Mouse (Mus musculus) erythroblast, embryonic 14.5 days (primary cell): ENCODE results near the gene Pofut2. TPM values are rescaled to one million over a fixed set of nuclear protein-coding genes. Genes with fewer than 3 reads are reported as not detected.

Experiments
- H3K27me3 ChIP-seq: 2 replicates; pipeline ENCODE4 v1.6.1; 2012; ENCODE audit warnings: inconsistent platforms; ENCODE audit not compliant: control insufficient read depth
- H3K36me3 ChIP-seq: 2 replicates; pipeline ENCODE4 v1.6.1; 2012; ENCODE audit warnings: mild to moderate bottlenecking, inconsistent platforms; ENCODE audit not compliant: control insufficient read depth
- H3K4me1 ChIP-seq: 2 replicates; pipeline ENCODE4 v1.6.1; 2012; ENCODE audit warnings: inconsistent platforms; ENCODE audit not compliant: control insufficient read depth
- H3K4me3 ChIP-seq: replicated peaks from 2 replicates; pipeline ENCODE3; 2012; ENCODE audit warnings: moderate library complexity, mild to moderate bottlenecking, inconsistent platforms
- H3K9me3 ChIP-seq: 2 replicates; pipeline ENCODE4 v1.6.1; 2012; ENCODE audit warnings: low read length, inconsistent platforms, mixed read lengths; ENCODE audit not compliant: control insufficient read depth
- GATA1 ChIP-seq: IDR thresholded peaks from 2 replicates; pipeline ENCODE4 v1.6.1; 2012; ENCODE audit warnings: low read length, inconsistent platforms, mixed read lengths
- TAL1 ChIP-seq: IDR thresholded peaks from 3 replicates; pipeline ENCODE4 v1.6.1; 2012; ENCODE audit warnings: low read length, inconsistent platforms, mixed read lengths
- polyA plus RNA-seq: library from polyadenylated mRNA; stranded (reverse); fragments of >175 nt; gene quantifications from 2 replicates; pipeline ENCODE4 v1.2.3, GENCODE M21; 2012

The Pofut2 gene
- polyA plus RNA-seq, 1 experiment = 5.0 TPM

- Histone ChIP-seq H3K4me3 (peak overlapping the region; percentile 13), H3K4me1 (peaks cover 95% of the 10 kb centered on the region), H3K9me3 (no peaks in the 10 kb centered on the region), H3K27me3 (no peaks in the 10 kb centered on the region), H3K36me3 (peaks cover 19% of the 10 kb centered on the region)
- TF ChIP-seq GATA1 = no peak
These were observed 31.7 kb upstream of the Pofut2 start for GRCm38 (mm10) chr10:77227368-77227723.

- Histone ChIP-seq H3K27me3 (no peaks in the 10 kb centered on the region), H3K36me3 (peaks cover 21% of the 10 kb centered on the region), H3K9me3 (no peaks in the 10 kb centered on the region), H3K4me3 (no peak overlapping the region), H3K4me1 (peaks cover 94% of the 10 kb centered on the region)
- TF ChIP-seq TAL1 = no peak
These were observed 29.1 kb upstream of the Pofut2 start for GRCm38 (mm10) chr10:77229609-77230595.

- Histone ChIP-seq H3K27me3 (no peaks in the 10 kb centered on the region), H3K4me3 (peak overlapping the region; percentile 50), H3K36me3 (peaks cover 29% of the 10 kb centered on the region), H3K4me1 (peaks cover 91% of the 10 kb centered on the region), H3K9me3 (peaks cover 4% of the 10 kb centered on the region; the same call in 1 of the 2 replicates)
- peak; percentile 59; the same call in 2 of the 3 replicates for TF ChIP-seq TAL1
- peak; percentile 93 for TF ChIP-seq GATA1
These were observed 26.9 kb upstream of the Pofut2 start for GRCm38 (mm10) chr10:77231861-77232755.

- no peak overlapping the region for H3K4me3 ChIP-seq
- peaks cover 28% of the 10 kb centered on the region for H3K36me3 ChIP-seq
- peaks cover 4% of the 10 kb centered on the region; the same call in 1 of the 2 replicates for H3K9me3 ChIP-seq
- TF ChIP-seq GATA1 (no peak), TAL1 (no peak)
- peaks cover 93% of the 10 kb centered on the region for H3K4me1 ChIP-seq
- H3K27me3 ChIP-seq = no peaks in the 10 kb centered on the region
These were observed 25.8 kb upstream of the Pofut2 start for GRCm38 (mm10) chr10:77233230-77233629.

GRCm38 (mm10) chr10:77234991-77235616, 23.9 kb upstream of the Pofut2 start:
- H3K4me3 ChIP-seq = no peak overlapping the region
- H3K4me1 ChIP-seq = peaks cover 84% of the 10 kb centered on the region
- H3K36me3 ChIP-seq = peaks cover 25% of the 10 kb centered on the region
- H3K9me3 ChIP-seq = peaks cover 4% of the 10 kb centered on the region; the same call in 1 of the 2 replicates
- TF ChIP-seq TAL1 (no peak), GATA1 (no peak)
- H3K27me3 ChIP-seq = no peaks in the 10 kb centered on the region

- Histone ChIP-seq H3K36me3 (peaks cover 10% of the 10 kb centered on the region), H3K4me1 (peaks cover 59% of the 10 kb centered on the region), H3K27me3 (no peaks in the 10 kb centered on the region), H3K4me3 (no peak overlapping the region), H3K9me3 (peaks cover 4% of the 10 kb centered on the region; the same call in 1 of the 2 replicates)
- TF ChIP-seq GATA1 = no peak
- no peak for TF ChIP-seq TAL1
These were observed 21.0 kb upstream of the Pofut2 start for GRCm38 (mm10) chr10:77237795-77238580.

GRCm38 (mm10) chr10:77240764-77241163, 18.3 kb upstream of the Pofut2 start:
- Histone ChIP-seq H3K36me3 (peaks cover 5% of the 10 kb centered on the region; the same call in 1 of the 2 replicates), H3K27me3 (peaks cover 4% of the 10 kb centered on the region), H3K9me3 (peaks cover 4% of the 10 kb centered on the region; the same call in 1 of the 2 replicates), H3K4me3 (no peak overlapping the region), H3K4me1 (peaks cover 34% of the 10 kb centered on the region)
- TF ChIP-seq GATA1 = no peak

- H3K27me3 ChIP-seq = peaks cover 9% of the 10 kb centered on the region
- TF ChIP-seq GATA1 (no peak), TAL1 (no peak)
- H3K4me1 ChIP-seq = peaks cover 26% of the 10 kb centered on the region
- H3K9me3 ChIP-seq = no peaks in the 10 kb centered on the region
- no peak overlapping the region for H3K4me3 ChIP-seq
- no peaks in the 10 kb centered on the region for H3K36me3 ChIP-seq
These were observed 16.6 kb upstream of the Pofut2 start for GRCm38 (mm10) chr10:77242396-77242795.
